Mouse (Mus musculus) urinary bladder, adult 18-20 months (tissue): Measurements from ENCODE around the gene Sbk3.
A peak's percentile ranks its signal among the peaks of the same experiment; 100 is the strongest.
"Not testable (repeated sequence)": the region's sequence is repeated elsewhere in the genome, so short reads cannot be mapped to it uniquely, and the experiment has no call there.

Experiments used
- DNase-seq, 2 experiments: peaks; one replicate each; pipeline ENCODE4 v3.0.0; 2022; ENCODE audit warnings: low spot score in 2 of 2, mixed read lengths in 2 of 2

Gene Sbk3

DNA sequence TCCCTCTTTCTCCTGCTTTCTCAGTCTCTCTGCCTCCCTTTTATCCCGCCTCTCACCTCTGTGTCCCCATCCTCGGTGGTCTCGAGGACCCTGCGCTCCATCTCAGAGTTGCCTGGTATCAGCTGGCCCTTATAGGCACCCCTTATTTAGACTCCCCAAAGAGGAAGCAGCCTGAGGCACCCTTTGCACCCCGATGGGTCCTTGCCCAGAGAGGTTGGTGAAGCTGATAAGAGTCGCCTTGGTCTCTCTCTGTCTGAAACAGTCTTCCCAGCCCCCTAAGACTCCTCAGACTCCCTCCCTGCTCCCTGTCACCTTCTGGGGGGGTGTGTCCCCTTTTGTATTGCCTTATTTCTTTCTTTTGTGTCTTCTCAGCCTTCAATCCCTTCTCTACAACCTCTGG is at the start of gene Sbk3:
Gene Sbk3 (minus strand): TSS at position 101 of the 400 bp plus-strand sequence.
- no peak for DNase-seq

DNA sequence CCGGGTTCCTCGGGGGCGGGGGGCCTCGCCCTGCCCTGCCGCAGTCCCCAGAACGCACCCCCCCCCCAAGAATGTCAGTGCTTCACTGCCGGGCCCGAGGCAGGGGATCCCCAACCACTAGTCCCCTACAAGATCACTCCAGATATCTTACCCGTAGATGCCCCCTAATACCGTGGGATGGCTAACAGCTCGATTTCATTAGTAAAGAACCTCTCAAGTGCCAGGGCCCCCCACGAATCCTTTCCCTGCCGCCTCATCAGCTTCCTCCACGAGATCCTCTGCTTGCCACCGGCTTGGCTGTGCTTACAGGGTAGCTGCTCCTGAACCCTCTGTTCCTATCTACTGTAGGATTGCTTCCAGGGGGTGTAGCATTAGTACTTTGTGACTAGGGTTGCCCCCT is 49.7 kb upstream of the Sbk3 start:
- DNase-seq = no peak

DNA sequence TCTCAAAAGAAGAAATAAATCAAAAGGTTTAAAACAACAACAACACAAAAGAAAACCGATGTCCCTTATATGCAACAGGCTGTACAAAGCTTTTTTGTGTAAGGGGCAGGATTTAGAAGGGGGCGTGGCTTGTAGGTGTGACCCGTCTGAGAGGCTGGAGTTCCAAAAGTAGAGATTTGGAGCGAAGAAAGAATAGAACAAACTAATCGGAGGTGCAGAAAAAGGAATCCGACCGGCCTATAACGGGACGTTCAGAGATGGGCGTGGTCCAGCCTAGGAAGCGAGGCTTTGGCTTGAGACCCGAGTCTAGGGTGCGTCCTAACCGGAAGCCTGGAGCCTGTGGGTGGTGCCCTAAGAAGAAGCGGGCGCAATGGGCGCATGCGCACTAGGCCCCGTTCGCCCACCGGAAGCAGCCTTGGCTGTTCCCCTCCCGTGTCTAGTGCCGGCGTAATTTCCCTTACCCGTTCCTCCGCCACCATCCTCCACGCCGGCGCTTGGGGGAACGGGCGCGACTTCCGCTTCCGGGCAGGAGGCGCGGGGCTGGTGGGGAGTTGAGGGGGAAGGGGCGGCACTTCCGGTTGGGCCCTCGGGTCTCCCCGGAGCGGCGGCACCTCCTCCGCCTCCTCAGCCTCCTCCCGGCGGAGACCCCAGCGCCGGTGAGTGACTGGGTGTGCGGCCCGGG is 49.2 kb upstream of the Sbk3 start, which contains the start of the genes Zfp865 and Ccdc106:
Gene Zfp865 (plus strand): TSS at position 377 of the 682 bp plus-strand sequence.
Gene Ccdc106 (plus strand): TSS at position 554 of the 682 bp plus-strand sequence.
- DNase-seq = peak; percentile 97 to 98

DNA sequence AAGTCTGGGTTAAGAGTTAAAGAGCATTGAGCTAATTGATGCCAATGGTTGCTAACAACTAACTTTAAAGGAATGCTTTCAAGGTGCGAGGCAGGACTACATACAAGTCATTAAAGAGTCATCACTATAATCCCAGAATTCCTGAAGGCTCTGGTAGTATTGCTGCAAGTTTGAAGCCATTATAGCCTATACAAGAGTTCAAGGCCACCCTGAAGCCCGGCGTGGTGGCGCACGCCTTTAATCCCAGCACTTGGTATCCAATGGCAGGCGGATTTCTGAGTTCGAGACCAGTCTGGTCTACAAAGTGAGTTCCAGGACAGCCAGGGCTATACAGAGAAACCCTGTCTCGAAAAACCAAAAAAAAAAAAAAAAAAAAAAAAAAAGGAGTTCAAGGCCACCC is 48.6 kb upstream of the Sbk3 start:
- not testable (repeated sequence) for DNase-seq

DNA sequence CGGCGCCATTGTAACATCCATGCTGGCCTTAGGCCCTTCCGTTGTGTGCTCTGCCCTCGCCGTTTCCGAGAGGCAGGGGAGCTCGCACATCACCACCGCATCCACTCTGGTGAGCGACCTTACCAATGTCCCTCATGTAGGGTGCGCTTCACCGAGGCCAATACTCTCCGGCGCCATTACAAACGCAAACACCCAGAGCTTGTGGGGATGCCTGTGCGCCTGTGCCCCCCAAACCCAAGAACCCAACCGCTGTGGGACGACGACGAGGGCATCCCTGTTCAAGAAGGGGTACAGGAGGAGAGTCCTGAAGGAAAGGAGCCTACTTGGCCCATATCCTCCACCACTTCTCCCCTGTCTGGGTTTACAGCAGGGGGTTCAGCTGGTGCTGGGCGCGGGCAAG is 47.0 kb upstream of the Sbk3 start:
- no peak for DNase-seq

DNA sequence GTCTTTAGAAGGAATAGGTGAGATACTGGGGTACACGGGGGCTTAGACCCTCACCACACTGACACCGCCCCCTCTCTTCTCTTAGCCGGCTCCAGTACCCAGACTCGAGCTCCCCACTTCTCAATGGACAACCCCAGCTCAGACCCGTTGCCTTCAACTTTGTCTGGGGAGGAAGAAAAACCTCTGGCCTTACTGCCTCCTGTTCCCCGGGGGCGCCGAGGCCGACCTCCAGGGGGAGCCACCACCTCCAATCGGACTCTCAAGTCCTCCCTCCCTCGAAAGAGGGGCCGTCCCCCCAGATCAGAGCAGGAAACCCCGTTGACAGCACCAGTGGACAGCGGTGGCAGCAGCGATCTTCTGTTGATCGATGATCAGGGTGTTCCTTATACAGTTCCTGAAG is 46.4 kb upstream of the Sbk3 start:
- DNase-seq = no peak

DNA sequence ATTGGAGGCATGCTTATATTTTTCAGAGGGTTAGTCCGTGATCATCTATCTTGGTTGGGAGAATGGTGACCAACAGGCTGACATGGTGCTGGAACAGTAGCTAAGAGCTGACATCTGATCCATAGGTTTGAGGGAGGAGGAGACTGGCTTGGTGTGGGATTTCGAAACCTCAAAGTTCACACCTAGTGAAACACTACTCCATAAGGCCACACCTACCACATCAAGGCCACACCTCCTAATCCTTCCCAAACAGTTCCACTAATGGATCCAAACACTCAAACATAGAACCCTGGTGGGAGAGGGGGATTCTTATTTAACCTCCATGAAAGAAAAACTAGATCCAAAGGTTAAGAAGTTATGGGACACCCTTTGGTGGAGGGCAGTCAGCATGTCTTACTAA is 46.0 kb upstream of the Sbk3 start:
- DNase-seq = no peak

DNA sequence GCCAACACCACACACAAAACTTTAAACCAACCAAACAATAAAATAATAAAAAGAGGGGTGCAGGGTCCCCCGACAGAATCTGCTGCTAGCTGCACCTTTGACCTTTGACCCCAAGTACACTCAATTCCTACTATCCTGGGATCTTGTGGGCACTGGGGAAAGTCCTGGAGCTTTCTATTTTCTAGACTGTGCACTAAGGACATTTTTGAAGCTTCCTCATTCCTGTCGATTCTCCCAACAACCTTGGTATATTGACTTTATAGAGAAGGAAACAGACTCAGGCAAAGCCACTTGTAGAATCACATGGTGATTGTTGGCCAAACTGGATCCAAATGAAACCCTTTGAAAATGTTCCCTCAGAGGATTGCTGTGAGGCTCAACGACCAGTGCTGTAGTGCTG is 45.1 kb upstream of the Sbk3 start:
- no peak for DNase-seq

DNA sequence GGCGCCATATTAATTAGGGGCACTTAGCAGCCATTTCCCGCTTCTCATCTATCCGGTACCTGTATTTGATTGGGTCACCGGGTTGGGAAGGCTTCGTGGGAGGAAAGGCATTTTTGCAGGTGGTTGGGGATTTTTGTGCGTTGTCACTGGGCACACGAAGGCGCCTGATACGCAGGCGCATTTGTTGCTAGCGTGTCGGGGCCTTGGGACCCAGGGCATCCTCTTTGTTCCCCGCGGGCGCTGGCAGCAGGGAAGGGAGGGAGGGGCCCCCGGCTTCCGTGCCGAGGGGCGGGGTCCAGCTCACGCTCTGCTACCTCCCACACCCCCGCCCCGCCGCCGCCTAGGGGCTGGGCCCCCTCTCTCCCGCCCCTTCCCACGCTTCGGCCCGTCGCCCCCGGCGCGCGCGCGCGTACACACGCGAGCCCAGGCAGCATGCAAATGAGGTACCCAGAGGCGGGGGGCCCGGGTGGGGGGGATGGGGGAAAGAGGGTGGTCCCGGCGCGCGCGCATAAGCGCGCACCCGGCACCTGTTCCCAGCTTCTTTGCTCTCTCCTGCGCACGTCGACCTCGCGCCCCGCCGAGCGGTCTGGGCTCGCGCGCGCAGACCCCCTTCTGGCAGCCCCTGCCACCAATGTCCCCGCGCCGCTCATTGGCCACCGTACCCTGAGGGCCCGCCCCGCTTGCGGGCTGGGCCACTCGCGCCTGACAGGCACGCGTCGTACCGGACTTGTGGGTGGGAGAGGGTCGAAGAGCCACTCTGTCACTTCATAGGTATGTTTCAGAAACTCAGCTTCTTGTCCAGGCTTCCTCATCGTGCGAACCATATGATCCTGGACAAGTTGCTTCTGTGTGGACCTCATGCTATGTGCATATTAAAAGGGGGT is 44.4 kb upstream of the Sbk3 start, which contains the start of gene Gm44973:
Gene Gm44973 (plus strand): TSS at position 379 of the 884 bp plus-strand sequence.
- peak; percentile 88 to 91 for DNase-seq

DNA sequence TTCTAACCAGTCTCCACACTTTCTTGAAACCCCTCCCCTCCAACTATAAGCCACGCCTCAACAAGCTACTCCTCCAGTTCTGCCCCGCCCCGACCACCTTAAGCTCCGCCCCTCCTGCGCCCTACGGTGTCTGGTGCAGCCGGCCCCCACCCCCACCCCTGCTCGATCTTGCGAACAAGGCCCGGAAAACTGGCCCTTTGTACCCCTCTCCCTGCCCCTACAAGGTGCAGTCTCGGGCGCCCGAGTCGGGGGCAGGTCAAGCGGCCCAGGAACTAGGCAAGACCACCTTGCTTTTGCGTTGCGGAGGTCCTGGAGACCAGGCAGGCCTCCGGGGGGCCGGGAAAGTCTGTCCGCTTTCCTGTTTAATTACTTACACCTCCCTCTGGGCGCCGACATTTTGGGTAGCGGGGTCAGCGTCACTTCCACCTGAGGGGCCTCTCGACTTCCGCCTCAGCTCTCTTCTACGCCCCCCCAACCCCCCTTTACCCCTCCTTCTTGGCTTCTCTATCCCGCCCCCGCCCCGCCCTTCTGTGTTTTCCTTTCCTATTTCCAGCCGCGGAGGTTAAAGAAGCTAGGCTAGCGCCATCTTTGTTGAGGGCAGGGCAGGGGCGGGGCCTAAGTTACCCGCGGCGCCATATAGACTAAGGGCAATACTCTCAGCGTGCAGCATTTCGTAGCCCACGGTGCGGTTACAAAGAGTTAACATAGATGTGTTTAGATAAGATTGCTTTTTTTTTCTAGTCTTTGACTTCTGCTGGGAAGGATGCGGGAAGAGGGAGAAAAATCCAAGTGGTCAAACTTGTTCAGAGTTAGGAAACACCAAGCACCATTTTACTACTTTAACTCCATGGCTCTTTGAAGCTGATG is 43.5 kb upstream of the Sbk3 start, which contains the start of the genes Zfp524 and Fiz1:
Gene Zfp524 (plus strand): TSS at position 165 of the 867 bp plus-strand sequence.
Gene Fiz1 (minus strand): TSS at position 447 of the 867 bp plus-strand sequence.
- DNase-seq = peak; percentile 94 to 99

DNA sequence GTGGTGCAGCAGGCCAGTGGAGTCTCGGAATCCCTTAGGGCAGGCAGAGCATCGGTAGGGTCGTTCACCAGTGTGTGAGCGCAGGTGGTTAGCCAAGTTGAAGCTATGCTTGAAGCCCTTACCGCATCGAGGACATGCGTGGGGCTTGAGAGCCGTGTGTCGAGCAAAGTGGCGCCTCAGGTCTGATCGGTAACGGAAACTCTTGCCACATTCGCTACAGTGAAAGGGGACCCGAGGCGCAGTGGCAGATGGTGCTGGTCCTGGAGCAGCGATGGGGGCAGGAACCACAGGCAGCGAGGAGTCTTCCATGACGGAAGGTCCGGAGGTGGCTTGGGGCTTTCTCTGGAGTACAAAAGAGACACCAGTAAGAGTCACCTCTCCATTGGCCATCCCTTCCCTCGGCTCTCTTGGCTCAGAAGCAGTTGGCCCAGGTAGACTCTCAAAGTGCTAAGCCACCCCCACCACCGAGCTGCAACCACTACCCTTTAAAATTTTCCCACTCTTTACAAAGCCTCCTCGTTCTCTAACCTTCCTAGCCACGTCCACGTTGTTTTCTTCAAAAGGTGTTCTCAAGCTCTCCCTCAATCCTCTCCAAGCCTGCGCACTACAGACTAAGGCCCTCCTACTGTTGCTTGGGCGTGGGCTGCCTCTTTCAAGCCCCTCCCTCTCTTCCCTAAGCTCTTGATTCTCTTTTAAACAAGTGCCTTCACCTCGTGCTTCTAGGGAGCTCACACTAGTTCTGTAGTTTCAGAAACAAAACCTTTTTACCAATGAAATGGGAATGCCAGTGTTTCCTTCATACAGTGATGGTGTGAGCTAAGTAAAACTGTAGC is 41.9 kb upstream of the Sbk3 start:
- DNase-seq = no peak

DNA sequence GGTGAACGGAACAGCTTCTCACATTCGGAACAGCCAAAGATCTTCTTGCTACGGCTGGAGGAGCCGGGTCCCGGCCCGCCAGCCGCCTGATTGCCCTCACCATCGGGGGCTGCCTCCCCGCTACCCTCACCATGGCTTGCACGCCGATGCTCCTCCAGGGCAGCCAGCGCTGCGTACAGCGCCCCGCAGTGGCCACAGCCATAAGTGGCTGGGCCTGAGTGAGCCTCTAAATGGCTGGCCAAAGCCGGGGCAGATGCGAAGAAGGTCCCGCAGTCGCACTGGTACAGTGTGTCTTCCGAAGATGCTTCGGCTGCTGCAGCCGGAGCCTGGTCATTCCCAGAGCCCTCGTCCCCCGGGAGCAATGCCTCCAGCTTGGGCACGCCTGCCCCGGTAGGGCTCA is 37.3 kb upstream of the Sbk3 start:
- DNase-seq = no peak

DNA sequence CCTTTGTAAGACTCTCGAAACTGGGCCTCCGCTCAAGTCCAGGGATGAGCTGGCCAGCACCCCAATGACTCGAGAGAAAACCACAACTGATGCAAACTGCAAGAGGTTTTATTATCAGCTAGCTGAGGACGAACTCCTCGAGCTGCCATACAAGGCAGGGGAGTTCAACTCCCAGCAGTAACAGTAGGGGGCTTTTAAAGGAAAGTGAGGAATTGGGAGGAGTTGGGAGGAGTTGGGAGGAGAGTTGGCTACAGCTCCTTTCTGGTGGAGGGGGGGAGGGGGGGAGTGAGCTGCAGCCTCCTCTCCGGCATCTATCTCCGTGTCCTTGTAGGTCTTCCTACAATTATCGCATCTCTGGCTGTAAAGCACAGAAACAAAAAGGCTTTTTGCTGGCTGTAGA is 31.9 kb upstream of the Sbk3 start:
- DNase-seq = not testable (repeated sequence)

DNA sequence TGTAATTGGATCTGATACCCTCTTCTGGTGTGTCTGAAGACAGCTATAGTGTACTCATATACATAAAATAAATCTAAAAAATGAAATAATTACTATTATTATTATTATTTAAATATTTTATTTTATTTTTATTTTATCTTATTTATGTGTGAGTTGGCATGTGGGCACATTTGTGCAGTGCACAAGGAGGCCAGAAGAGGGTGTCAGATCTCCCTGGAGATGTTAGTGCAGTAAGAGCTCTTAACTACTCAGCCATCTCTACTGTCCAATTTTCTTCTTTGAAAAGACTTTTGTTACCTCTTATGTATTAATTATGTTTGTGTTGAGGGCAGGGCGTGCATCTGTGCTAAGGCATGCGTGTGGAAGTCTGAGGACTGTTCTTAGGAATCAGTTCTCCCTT is 28.9 kb upstream of the Sbk3 start:
- no peak for DNase-seq

DNA sequence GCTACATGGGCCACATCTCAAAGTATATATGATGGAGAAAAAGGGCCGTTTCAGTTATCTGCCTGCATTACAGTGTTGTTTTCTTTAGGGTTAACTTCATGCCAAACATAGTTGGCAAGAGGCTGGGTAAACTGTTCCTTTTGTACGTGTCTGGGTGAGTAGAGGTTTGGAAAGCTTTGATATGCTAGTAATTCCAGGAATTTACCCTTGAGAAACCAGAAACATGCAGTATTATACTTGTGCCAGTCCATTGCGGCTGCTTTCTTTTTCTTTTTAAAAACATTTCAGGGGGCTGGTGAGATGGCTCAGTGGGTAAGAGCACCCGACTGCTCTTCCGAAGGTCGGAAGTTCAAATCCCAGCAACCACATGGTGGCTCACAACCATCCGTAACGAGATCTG is 26.0 kb upstream of the Sbk3 start:
- no peak for DNase-seq

DNA sequence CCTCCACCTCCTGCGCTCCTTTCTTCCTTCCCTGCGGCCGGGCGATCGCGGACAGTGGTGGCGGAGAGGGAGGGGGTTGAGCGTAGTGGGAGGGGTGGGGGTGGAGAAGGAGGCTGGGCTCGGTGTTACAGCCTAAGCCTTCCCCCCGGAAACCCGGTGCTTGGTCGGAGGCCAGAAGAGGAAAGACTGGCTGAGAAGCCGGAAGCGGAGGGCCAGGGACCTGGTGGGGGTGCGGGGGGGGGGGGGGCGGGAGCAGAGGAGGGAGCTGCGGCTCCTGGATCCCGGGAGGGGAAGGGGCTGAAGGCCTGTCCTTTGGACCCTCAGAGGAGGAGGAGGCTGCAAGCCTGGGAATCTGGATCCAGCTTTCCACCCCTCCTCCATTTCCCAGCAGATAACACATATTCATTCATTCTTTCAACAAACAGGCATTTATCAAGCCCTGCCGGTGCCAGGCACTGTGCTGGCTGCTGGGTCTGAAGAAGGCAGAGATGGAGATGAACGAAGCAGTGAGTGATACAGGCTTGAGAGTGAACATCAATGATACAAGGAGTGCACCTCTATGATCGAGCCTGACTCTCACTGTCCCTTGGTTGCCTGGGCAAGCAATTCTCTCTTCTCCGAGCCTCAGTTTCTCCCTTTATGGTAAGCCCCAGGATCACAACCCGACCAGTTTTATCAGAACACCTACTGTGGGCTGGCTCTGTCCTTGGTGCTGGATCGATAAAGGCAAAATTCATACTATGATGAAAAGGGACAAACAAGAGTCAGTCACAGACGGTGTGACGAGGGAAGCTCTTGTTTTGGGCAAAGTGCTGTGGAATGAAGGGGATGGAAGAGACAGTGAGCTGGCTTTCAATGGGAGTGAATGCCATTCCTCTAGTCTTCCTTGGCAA is 25.3 kb upstream of the Sbk3 start, which contains the start of gene Zfp579:
Gene Zfp579 (minus strand): TSS at position 156 of the 893 bp plus-strand sequence.
- DNase-seq = peak; percentile 85 to 87

DNA sequence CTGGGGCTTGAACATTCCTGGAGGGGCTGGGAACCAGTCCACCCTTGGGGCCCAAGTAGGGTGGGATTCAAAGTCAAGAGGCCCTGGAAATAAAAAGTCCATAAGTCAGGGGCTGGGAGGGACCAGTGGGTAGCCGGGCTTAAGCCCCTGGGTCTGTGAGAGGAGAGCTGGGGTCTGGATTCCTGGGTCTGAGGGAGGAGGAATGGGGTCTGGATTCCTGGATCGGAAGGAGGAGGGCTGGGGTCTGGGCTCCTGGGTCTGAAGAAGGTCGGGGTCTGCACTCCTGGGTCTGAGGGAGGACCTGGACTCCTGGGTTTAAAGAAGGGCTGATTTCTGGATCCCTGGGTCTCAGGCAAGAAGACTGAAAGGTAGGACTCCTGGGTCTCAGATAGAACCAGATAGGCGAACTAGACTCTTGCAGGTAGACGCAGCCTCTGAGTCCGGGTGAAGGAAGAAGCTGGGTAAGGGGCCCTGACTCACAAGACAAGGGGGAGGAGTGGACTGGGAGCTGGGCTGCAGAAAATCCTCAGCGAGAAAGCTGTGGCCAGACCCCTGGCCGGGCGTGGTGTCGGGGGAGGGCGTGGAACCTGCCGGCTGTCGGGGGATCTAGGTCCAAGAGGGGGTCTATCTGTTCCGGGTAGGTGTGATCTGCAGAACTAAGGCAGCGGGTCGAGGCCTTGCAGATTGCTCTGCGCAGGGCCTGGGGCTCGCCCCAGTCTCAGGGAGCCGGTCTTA is 24.5 kb upstream of the Sbk3 start:
- DNase-seq = no peak

DNA sequence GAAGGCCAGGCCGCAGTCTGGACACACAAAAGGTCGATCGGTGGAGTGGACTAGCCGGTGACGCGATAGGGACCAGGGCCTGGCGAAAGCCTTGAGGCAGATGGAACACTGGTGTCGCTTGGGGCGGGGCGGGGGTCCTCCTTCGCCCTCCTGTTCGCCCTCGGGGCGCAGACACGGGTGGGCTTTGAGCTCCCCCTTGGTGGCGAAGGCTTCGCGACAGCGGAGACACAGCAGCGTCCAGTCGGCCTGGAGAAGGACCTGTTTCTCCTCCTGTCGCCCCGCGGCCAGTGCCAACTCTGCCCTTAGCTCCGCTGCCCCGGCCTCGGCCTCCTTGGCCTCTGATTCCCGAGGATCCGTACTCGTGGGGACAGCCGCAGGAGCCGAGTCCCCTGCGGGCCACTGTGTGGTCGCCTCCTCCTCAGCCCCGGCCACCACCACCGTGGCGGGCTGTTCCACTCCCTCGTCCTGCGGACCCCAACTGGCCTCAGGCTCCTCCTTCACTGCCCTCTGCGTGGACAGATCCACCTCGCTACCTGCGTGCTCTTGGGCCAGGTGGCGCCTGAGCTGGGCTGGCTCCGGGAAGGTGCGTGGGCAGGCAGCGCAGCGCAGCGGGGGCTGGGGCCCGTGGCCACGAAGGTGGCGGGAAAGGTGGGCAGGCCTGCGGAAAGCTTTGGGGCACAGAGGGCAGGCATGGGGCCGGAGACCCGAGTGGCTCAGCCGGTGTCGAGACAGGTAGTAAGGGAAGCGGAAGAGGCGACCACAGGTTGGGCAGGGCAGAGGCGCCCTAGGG is 23.2 kb upstream of the Sbk3 start:
- no peak for DNase-seq
